Mouse (Mus musculus) liver, embryonic 14 days (tissue): Measurements from ENCODE around the gene Slc26a9. TPM values are rescaled to one million over a fixed set of nuclear protein-coding genes. Genes with fewer than 3 reads are reported as not detected.

Source experiments
- polyA plus RNA-seq: library from polyadenylated mRNA; depleted of rRNA; stranded (reverse); fragments of >200 nt; gene quantifications from 2 replicates; pipeline ENCODE4 v1.2.3, GENCODE M21; 2012; rRNA removed

The Slc26a9 gene
- polyA plus RNA-seq = not detected in 2 replicates

DNA sequence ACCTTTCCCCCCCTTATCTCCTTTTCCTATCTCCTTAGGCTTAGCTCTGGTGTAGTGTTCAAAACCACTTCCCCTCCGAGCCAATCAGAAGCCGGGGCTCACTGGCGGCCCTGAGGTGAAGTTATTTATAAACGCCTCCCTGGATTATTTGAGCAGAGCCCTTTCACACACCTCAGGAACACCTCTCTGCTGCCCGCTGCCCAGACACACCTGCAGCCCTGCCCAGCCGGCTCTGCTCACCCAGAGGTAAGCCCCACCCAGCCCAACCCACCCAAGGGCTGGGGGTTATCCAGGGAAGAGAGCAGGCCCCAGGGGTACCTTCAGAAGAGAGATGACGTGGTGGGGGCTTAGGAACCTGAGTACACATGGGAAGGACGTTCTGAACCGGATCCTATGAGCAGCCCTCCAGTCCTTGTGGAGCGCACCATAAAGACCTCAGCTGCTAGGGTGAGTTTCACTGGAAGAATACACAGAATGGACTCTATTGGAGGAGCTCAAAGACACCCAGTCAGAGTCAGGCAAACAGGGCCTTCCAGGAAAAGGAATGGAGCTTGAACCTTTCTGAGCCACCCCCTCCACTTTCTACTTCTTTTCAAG is at the start of gene Slc26a9:
Slc26a9 (plus strand) TSS at position 155 of the 597 bp plus-strand sequence.

GRCm38 (mm10) chr1:131797202-131797909 is 53.5 kb downstream of the Slc26a9 start, which contains the start of gene Pm20d1:
Gene Pm20d1 (plus strand): TSS chr1:131797381.

Other genes with a start within 250 kb of the Slc26a9 start
- gene Srgap2, start 216.7 kb upstream of the Slc26a9 start, polyA plus RNA-seq = 4.2 and 5.4 TPM in 2 replicates
- 1.6 TPM in 2 replicates for gene Fam72a, start 216.1 kb upstream of the Slc26a9 start, polyA plus RNA-seq
- gene Avpr1b, start 144.8 kb upstream of the Slc26a9 start, polyA plus RNA-seq = not detected in 2 replicates
- gene Ctse, start 105.7 kb upstream of the Slc26a9 start, polyA plus RNA-seq = 7.1 and 8.2 TPM in 2 replicates
- 0.55 and 0.57 TPM in 2 replicates for gene Rab7b, start 55.3 kb upstream of the Slc26a9 start, polyA plus RNA-seq
- gene Pm20d1, start 53.4 kb downstream of the Slc26a9 start, polyA plus RNA-seq = 1.7 and 2.0 TPM in 2 replicates
- 1.1 and 1.2 TPM in 2 replicates for gene Slc41a1, start 83.5 kb downstream of the Slc26a9 start, polyA plus RNA-seq
- 6.9 and 7.8 TPM in 2 replicates for gene Rab29, start 123.2 kb downstream of the Slc26a9 start, polyA plus RNA-seq
- gene Nucks1, start 166.5 kb downstream of the Slc26a9 start, polyA plus RNA-seq = 25.4 and 31.6 TPM in 2 replicates
- 1.8 and 2.1 TPM in 2 replicates for gene Slc45a3, start 218.9 kb downstream of the Slc26a9 start, polyA plus RNA-seq